Mouse (Mus musculus): Measurements from ENCODE around the gene Hdgfl3.
"Not testable (repeated sequence)": the region's sequence is repeated elsewhere in the genome, so short reads cannot be mapped to it uniquely, and the experiment has no call there.

Gene Hdgfl3

GRCm38 (mm10) chr7:81856221-81856620 is 78.1 kb downstream of the Hdgfl3 start:
- DNase-seq (ENCODE audit: low read depth in 2 of 2, low spot score in 2 of 2), result no peak

- DNase-seq (ENCODE audit: low read depth in 2 of 2, low spot score in 2 of 2), result no peak
Measured at GRCm38 (mm10) chr7:81855694-81856093, 78.6 kb downstream of the Hdgfl3 start, which contains the start of gene Gm10160. TSS of gene Gm10160 (minus strand) at chr7:81855794.

GRCm38 (mm10) chr7:81854568-81855307 is 79.5 kb downstream of the Hdgfl3 start:
- DNase-seq (ENCODE audit: low read depth in 2 of 2, low spot score in 2 of 2), result peak; percentile 36 to 53

- DNase-seq (ENCODE audit: low read depth in 2 of 2, low spot score in 2 of 2), result no peak
Measured at GRCm38 (mm10) chr7:81851706-81852105, 82.6 kb downstream of the Hdgfl3 start.

GRCm38 (mm10) chr7:81850171-81850570 is 84.1 kb downstream of the Hdgfl3 start:
- no peak for DNase-seq (ENCODE audit: low read depth in 2 of 2, low spot score in 2 of 2)

- DNase-seq (ENCODE audit: low read depth in 2 of 2, low spot score in 2 of 2), result no peak
Measured at GRCm38 (mm10) chr7:81849633-81850032, 84.6 kb downstream of the Hdgfl3 start.

GRCm38 (mm10) chr7:81849214-81849613 is 85.1 kb downstream of the Hdgfl3 start:
- DNase-seq (ENCODE audit: low read depth in 2 of 2, low spot score in 2 of 2), result no peak

- no peak for DNase-seq (ENCODE audit: low read depth in 2 of 2, low spot score in 2 of 2)
Measured at GRCm38 (mm10) chr7:81847777-81848176, 86.5 kb downstream of the Hdgfl3 start.

GRCm38 (mm10) chr7:81847010-81847409 is 87.3 kb downstream of the Hdgfl3 start:
- no peak for DNase-seq (ENCODE audit: low read depth in 2 of 2, low spot score in 2 of 2)

GRCm38 (mm10) chr7:81846008-81846407 is 88.3 kb downstream of the Hdgfl3 start:
- DNase-seq (ENCODE audit: low read depth in 2 of 2, low spot score in 2 of 2), result no peak

- DNase-seq (ENCODE audit: low read depth in 2 of 2, low spot score in 2 of 2), result no peak
Measured at GRCm38 (mm10) chr7:81845313-81845712, 89.0 kb downstream of the Hdgfl3 start.

GRCm38 (mm10) chr7:81844801-81845200 is 89.5 kb downstream of the Hdgfl3 start:
- DNase-seq (ENCODE audit: low read depth in 2 of 2, low spot score in 2 of 2), result no peak

GRCm38 (mm10) chr7:81843903-81844302 is 90.4 kb downstream of the Hdgfl3 start:
- no peak for DNase-seq (ENCODE audit: low read depth in 2 of 2, low spot score in 2 of 2)

GRCm38 (mm10) chr7:81842998-81843397 is 91.3 kb downstream of the Hdgfl3 start:
- no peak for DNase-seq (ENCODE audit: low read depth in 2 of 2, low spot score in 2 of 2)

- no peak for DNase-seq (ENCODE audit: low read depth in 2 of 2, low spot score in 2 of 2)
Measured at GRCm38 (mm10) chr7:81842141-81842540, 92.1 kb downstream of the Hdgfl3 start.

GRCm38 (mm10) chr7:81841439-81841838 is 92.8 kb downstream of the Hdgfl3 start:
- DNase-seq (ENCODE audit: low read depth in 2 of 2, low spot score in 2 of 2), result no peak

- DNase-seq (ENCODE audit: low read depth in 2 of 2, low spot score in 2 of 2), result no peak
Measured at GRCm38 (mm10) chr7:81840661-81841181, 93.6 kb downstream of the Hdgfl3 start.

GRCm38 (mm10) chr7:81839746-81840145 is 94.5 kb downstream of the Hdgfl3 start:
- no peak for DNase-seq (ENCODE audit: low read depth in 2 of 2, low spot score in 2 of 2)

- not testable (repeated sequence) for DNase-seq (ENCODE audit: low read depth in 2 of 2, low spot score in 2 of 2)
Measured at GRCm38 (mm10) chr7:81837771-81838170, 96.5 kb downstream of the Hdgfl3 start.

- no peak for DNase-seq (ENCODE audit: low read depth in 2 of 2, low spot score in 2 of 2)
Measured at GRCm38 (mm10) chr7:81835430-81835829, 98.8 kb downstream of the Hdgfl3 start.

- peak in 1 of 2 experiments; percentile 33 for DNase-seq (ENCODE audit: low read depth in 2 of 2, low spot score in 2 of 2)
Measured at GRCm38 (mm10) chr7:81834847-81835246, 99.4 kb downstream of the Hdgfl3 start.

Data from CD8-positive naive resting alpha-beta T cell, adult 2 months (primary cell).